Mouse (Mus musculus) MEL (cell line): ENCODE data around the gene Adcy4. TPM values are rescaled to one million over a fixed set of nuclear protein-coding genes. Genes with fewer than 3 reads are reported as not detected.

ENCODE experiments used
- DNase-seq: peaks from one replicate; pipeline ENCODE4 v3.0.0; 2011; ENCODE audit warnings: low read depth, low spot score
- H3K27ac ChIP-seq: 2 replicates; pipeline ENCODE4 v1.5.1; 2012; ENCODE audit warnings: low read depth, mild to moderate bottlenecking, control low read depth, low read length, moderate library complexity; ENCODE audit not compliant: control insufficient read depth
- H3K27me3 ChIP-seq, 2 experiments: fragments of 150-350 bp in 1 of 2; sonication (generic) in 1 of 2; 2 replicates each; pipeline ENCODE4 v1.6.1; 2012; ENCODE audit warnings: low read length in 2 of 2, mild to moderate bottlenecking in 2 of 2, improper control_type of control experiment in 1 of 2, moderate library complexity in 1 of 2; ENCODE audit not compliant: insufficient read depth in 2 of 2, control insufficient read depth in 1 of 2
- H3K36me3 ChIP-seq, 2 experiments: 2 replicates each; pipeline ENCODE4 v1.6.1; 2012 to 2014; ENCODE audit warnings: low read length in 2 of 2, improper control_type of control experiment in 1 of 2, inconsistent platforms in 1 of 2, mild to moderate bottlenecking in 1 of 2; ENCODE audit not compliant: insufficient read depth in 2 of 2, control insufficient read depth in 1 of 2
- H3K4me1 ChIP-seq, 2 experiments: fragments of 150-350 bp in 1 of 2; sonication (generic) in 1 of 2; 2 replicates each; pipeline ENCODE4 v1.6.1; 2012; ENCODE audit warnings: low read length in 2 of 2, improper control_type of control experiment in 1 of 2, mild to moderate bottlenecking in 1 of 2; ENCODE audit not compliant: insufficient read depth in 2 of 2, control insufficient read depth in 1 of 2
- H3K4me3 ChIP-seq, 2 experiments: fragments of 150-350 bp in 1 of 2; sonication (generic) in 1 of 2; 2 replicates each; pipeline ENCODE4 v1.5.1; 2012; ENCODE audit warnings: low read depth in 2 of 2, low read length in 2 of 2, mild to moderate bottlenecking in 2 of 2, moderate library complexity in 2 of 2, control low read depth in 1 of 2, improper control_type of control experiment in 1 of 2; ENCODE audit not compliant: control insufficient read depth in 1 of 2, insufficient read depth in 1 of 2
- H3K79me2 ChIP-seq: 2 replicates; pipeline ENCODE4 v1.6.1; 2012; ENCODE audit warnings: mild to moderate bottlenecking, low read length, moderate library complexity; ENCODE audit not compliant: control insufficient read depth, poor library complexity, insufficient read depth
- H3K9ac ChIP-seq: 2 replicates; pipeline ENCODE4 v1.6.1; 2012; ENCODE audit warnings: low read depth, mild to moderate bottlenecking, control low read depth, low read length, moderate library complexity; ENCODE audit not compliant: control insufficient read depth, poor library complexity, severe bottlenecking
- H3K9me3 ChIP-seq: fragments of 150-350 bp; sonication (generic); replicated peaks from 2 replicates; pipeline ENCODE4 v1.6.1; 2012; ENCODE audit warnings: mild to moderate bottlenecking, low read length, improper control_type of control experiment, moderate library complexity; ENCODE audit not compliant: insufficient read depth
- CHD2 ChIP-seq: IDR thresholded peaks from 2 replicates; pipeline ENCODE4 v1.6.1; 2011; ENCODE audit warnings: low read length, improper control_type of control experiment
- E2F4 ChIP-seq: IDR thresholded peaks from 2 replicates; pipeline ENCODE4 v1.6.1; 2011; ENCODE audit warnings: low read depth, low read length, improper control_type of control experiment, borderline replicate concordance
- ETS1 ChIP-seq: IDR thresholded peaks from 2 replicates; pipeline ENCODE4 v1.6.1; 2012; ENCODE audit warnings: low read depth, mild to moderate bottlenecking, inconsistent platforms, low read length, improper control_type of control experiment, moderate library complexity
- GATA1 ChIP-seq: IDR thresholded peaks from 2 replicates; pipeline ENCODE4 v1.6.1; 2011; ENCODE audit warnings: low read depth, low read length, improper control_type of control experiment
- JUND ChIP-seq: IDR thresholded peaks from 2 replicates; pipeline ENCODE4 v1.6.1; 2011; ENCODE audit warnings: low read depth, mild to moderate bottlenecking, improper control_type of control experiment, low read length
- MAX ChIP-seq: IDR thresholded peaks from 2 replicates; pipeline ENCODE4 v1.6.1; 2011; ENCODE audit warnings: low read length, improper control_type of control experiment
- MYC ChIP-seq: IDR thresholded peaks from 2 replicates; pipeline ENCODE4 v1.6.1; 2011; ENCODE audit warnings: low read depth, mild to moderate bottlenecking, low read length, improper control_type of control experiment, moderate library complexity
- NELFE ChIP-seq: IDR thresholded peaks from 2 replicates; pipeline ENCODE4 v1.6.1; 2011; ENCODE audit warnings: low read depth, low read length, improper control_type of control experiment
- POLR2A ChIP-seq, 2 experiments: IDR thresholded peaks; 2 replicates each; pipeline ENCODE4 v1.6.1; 2011 to 2012; ENCODE audit warnings: low read length in 2 of 2, mild to moderate bottlenecking in 2 of 2, control low read depth in 1 of 2, improper control_type of control experiment in 1 of 2, low read depth in 1 of 2, moderate library complexity in 1 of 2; ENCODE audit not compliant: control insufficient read depth in 1 of 2, insufficient read depth in 1 of 2, poor library complexity in 1 of 2
- POLR2AphosphoS2 ChIP-seq: IDR thresholded peaks from 2 replicates; pipeline ENCODE4 v1.6.1; 2011; ENCODE audit warnings: low read length, improper control_type of control experiment
- RCOR1 ChIP-seq: IDR thresholded peaks from 2 replicates; pipeline ENCODE4 v1.6.1; 2012; ENCODE audit warnings: low read depth, mild to moderate bottlenecking, inconsistent platforms, low read length, improper control_type of control experiment
- SMC3 ChIP-seq: IDR thresholded peaks from 2 replicates; pipeline ENCODE4 v1.6.1; 2011; ENCODE audit warnings: low read depth, low read length, improper control_type of control experiment
- TAL1 ChIP-seq: IDR thresholded peaks from 2 replicates; pipeline ENCODE4 v1.6.1; 2012; ENCODE audit warnings: mild to moderate bottlenecking, inconsistent platforms, low read length, moderate library complexity, mixed read lengths
- TBP ChIP-seq: IDR thresholded peaks from 2 replicates; pipeline ENCODE4 v1.8.0; 2011; ENCODE audit warnings: low read depth, low read length, improper control_type of control experiment
- TCF12 ChIP-seq: IDR thresholded peaks from 2 replicates; pipeline ENCODE4 v1.6.1; 2014; ENCODE audit warnings: low read depth, mild to moderate bottlenecking, inconsistent platforms, low read length, improper control_type of control experiment, moderate library complexity
- USF1 ChIP-seq: IDR thresholded peaks from 2 replicates; pipeline ENCODE4 v1.6.1; 2014; ENCODE audit warnings: low read depth, mild to moderate bottlenecking, inconsistent platforms, low read length, improper control_type of control experiment, moderate library complexity
- USF2 ChIP-seq, 2 experiments: IDR thresholded peaks; 2 replicates each; pipeline ENCODE4 v1.6.1; 2011 to 2012; ENCODE audit warnings: improper control_type of control experiment in 2 of 2, low read length in 2 of 2, borderline replicate concordance in 1 of 2, inconsistent platforms in 1 of 2, low read depth in 1 of 2, mild to moderate bottlenecking in 1 of 2; ENCODE audit not compliant: insufficient read depth in 1 of 2
- ZKSCAN1 ChIP-seq: IDR thresholded peaks from 2 replicates; pipeline ENCODE4 v1.6.1; 2012; ENCODE audit warnings: low read depth, mild to moderate bottlenecking, inconsistent platforms, low read length, improper control_type of control experiment, moderate library complexity
- ZNF384 ChIP-seq: IDR thresholded peaks from 2 replicates; pipeline ENCODE4 v1.6.1; 2012; ENCODE audit warnings: low read depth, mild to moderate bottlenecking, inconsistent platforms, low read length, improper control_type of control experiment
- polyA plus RNA-seq, 2 experiments: library from polyadenylated mRNA; stranded (reverse) in 1 of 2; unstranded in 1 of 2; fragments of >175 nt in 1 of 2; fragments of >200 nt in 1 of 2; gene quantifications; 2 replicates each; pipeline versions ENCODE4 v1.2.1 to v1.2.4; 2012; ENCODE audit warnings: low replicate concordance in 2 of 2, low read depth in 1 of 2; ENCODE audit not compliant: insufficient read length in 2 of 2, insufficient read depth in 1 of 2, missing spikeins in 1 of 2
- total RNA-seq: library from RNA; depleted of rRNA; stranded (reverse); fragments of 300-350 nt; gene quantifications from 2 replicates; pipeline ENCODE4 v1.2.3, GENCODE M21; 2012

The Adcy4 gene
- total and polyA plus RNA-seq, 3 experiments, result 0.19 to 0.35 TPM; not detected in 1

DNA sequence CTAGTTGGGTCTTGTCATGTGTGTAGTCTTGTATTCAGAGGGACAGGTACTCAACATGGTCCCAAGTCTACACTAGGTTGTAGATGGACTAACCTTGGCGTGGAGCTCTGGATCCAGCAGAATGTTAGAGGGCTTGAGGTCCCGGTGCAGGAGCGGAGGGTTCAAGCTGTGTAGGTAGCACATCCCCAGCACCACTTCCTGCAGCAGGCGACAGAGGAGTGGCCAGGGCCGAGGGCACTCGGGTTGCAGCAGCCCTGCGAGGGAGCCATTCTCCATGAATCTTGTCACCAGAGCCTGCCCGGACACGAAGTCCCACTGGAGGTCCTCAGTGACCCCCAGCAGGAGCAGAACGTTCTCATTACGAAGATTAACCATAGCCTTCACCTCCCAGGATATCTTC, 3.8 kb upstream of the Adcy4 start:
- Histone ChIP-seq H3K27me3 (no peaks in the 10 kb centered on the region), H3K36me3 (peaks cover 0 to 4% of the 10 kb centered on the region in 2 experiments; a peak in 1 of 4 replicates), H3K9ac (peak overlapping the region; percentile 71), H3K4me1 (peaks cover 2 to 11% of the 10 kb centered on the region in 2 experiments), H3K9me3 (no peaks in the 10 kb centered on the region), H3K4me3 (peak overlapping the region; percentile 70 to 91), H3K79me2 (no peaks in the 10 kb centered on the region; the same call in 1 of the 2 replicates), H3K27ac (no peak overlapping the region)
- no peak for TF ChIP-seq RCOR1
- no peak for DNase-seq

DNA sequence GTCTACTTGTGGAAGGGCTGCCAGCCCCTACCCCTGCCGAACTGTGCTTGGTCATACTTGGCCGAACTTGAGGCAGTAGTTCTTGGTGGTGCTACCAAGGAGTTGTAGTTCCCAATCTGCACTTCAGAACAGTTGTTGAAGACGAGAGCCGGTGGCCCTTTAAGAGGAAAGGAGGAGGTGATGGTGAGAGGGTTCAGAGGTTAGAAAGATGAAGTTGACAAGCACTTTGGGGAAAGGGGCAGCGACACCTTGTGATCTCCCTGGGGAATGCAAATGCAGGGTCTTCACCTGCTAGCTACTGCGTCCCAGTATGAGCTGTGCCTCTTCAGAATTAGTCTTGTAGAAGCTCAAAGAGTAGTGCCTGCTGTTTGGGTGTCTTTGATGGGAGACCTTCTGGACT, 1.3 kb upstream of the Adcy4 start:
- TF ChIP-seq SMC3, result no peak
- TF ChIP-seq USF2 (IDR thresholded peaks at IDR 0.05; ENCODE audit: borderline replicate concordance in 1 of 2, insufficient read depth in 1 of 2, low read depth in 1 of 2, low read length in 2 of 2), result no peak
- TF ChIP-seq USF1, result no peak
- TF ChIP-seq POLR2AphosphoS2, result no peak
- no peak for TF ChIP-seq E2F4
- no peak for TF ChIP-seq MAX
- TF ChIP-seq TAL1, result no peak
- TF ChIP-seq ZKSCAN1, result no peak
- no peak for TF ChIP-seq NELFE
- no peak for TF ChIP-seq POLR2A (IDR thresholded peaks at IDR 0.05; ENCODE audit: control insufficient read depth in 1 of 2, insufficient read depth in 1 of 2, low read depth in 1 of 2, low read length in 2 of 2, poor library complexity in 1 of 2)
- no peak for TF ChIP-seq GATA1
- no peak for TF ChIP-seq JUND
- TF ChIP-seq TCF12, result no peak
- TF ChIP-seq MYC, result no peak
- no peak for TF ChIP-seq ETS1
- TF ChIP-seq ZNF384, result no peak
- no peak for TF ChIP-seq TBP
- no peak for TF ChIP-seq CHD2
- DNase-seq, result no peak

More for the DNA sequence above, 1.3 kb upstream of the Adcy4 start:
- H3K4me3 ChIP-seq, result no peak overlapping the region
- no peak overlapping the region for H3K9ac ChIP-seq
- peaks cover 0 to 4% of the 10 kb centered on the region in 2 experiments; a peak in 1 of 4 replicates for H3K36me3 ChIP-seq
- H3K9me3 ChIP-seq, result no peaks in the 10 kb centered on the region
- no peaks in the 10 kb centered on the region for H3K27me3 ChIP-seq
- H3K79me2 ChIP-seq, result no peaks in the 10 kb centered on the region; the same call in 1 of the 2 replicates
- no peak overlapping the region for H3K27ac ChIP-seq
- H3K4me1 ChIP-seq, result peaks cover 2 to 16% of the 10 kb centered on the region in 2 experiments
